Mouse (Mus musculus): ENCODE results near the gene Srpk3. TPM values are rescaled to one million over a fixed set of nuclear protein-coding genes. Genes with fewer than 3 reads are reported as not detected.

Gene Srpk3
- 33.8 and 40.9 TPM in 2 replicates for polyA plus RNA-seq (2012; rRNA removed; ENCODE audit: low replicate concordance)

DNA sequence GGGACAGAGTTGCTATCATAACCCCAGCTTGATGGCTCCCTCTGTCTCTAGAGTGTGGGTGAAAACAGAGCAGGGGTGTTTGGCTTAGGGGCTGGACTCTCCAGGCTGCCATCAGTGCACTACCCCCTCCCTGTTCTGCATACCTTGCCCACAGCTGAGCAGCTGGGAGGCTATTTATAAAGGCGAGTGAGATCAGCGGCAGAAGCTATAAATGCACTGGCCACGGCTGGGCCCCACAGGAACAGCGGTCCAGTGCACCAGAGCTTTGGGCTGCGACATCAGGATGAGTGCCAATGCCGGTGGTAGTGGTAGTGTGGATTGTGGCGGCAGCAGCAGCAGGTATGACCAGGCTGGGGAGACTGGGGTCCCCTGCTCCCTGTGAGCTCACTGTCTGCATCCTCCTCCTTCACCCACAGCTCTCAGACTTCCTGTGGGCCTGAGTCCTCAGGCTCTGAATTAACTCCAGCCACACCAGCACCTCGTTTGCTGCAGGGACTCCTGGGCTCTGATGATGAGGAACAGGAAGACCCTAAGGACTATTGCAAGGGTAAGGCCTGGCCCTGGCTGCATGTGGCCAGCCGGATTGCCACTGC is at the start of gene Srpk3:
Gene Srpk3 (plus strand): TSS at position 238 of the 593 bp plus-strand sequence.

GRCm38 (mm10) chrX:73756334-73757140 is 17.7 kb upstream of the Srpk3 start, which contains the start of gene Plxnb3:
Gene Plxnb3, plus strand, starts transcription at chrX:73757090.

DNA sequence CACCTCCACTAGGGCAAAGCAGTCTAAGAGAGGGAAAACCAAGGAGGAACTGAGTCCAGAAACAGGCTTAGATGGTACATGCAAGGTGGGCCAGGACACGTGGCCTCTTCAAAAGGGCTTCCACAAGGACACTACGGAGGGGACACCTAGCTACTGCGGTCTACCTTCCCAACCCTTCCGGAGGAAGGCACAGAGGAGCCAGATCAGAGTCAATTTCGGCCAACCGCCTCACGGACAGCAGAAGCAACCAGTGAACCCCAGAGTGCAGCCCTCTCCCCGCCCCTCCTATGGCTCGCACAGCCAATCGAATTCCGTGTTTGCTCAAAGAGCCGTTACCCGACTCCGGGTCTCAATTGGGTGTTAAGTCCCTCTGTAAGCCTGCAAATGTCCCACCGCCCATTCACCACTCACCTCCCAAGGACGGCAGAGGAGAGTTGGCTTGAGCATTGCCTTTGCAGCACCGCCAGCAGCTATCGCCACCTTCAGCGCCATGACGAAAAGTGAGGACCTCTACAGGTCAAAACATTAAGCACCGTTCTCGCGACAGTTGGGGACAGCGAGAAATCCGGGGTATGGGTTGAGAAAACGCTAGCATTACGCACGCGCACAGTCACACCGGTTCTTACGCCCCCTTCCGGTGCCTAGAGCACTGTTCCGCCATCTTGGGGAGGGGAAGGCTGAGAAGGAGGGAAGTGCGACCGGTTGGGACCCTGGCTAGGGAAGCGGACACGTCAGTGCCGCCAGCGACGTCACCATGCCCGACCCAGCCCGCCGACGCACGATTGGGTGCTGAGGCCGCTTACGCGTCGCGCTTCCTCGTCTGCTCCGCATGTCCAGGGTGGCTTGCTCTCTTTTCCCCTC is 12.4 kb downstream of the Srpk3 start, which contains the start of the genes Idh3g and Ssr4:
Gene Idh3g (minus strand): TSS at position 534 of the 861 bp plus-strand sequence.
Gene Ssr4 (plus strand): TSS at position 665 of the 861 bp plus-strand sequence.

GRCm38 (mm10) chrX:73824185-73825151 is 50.3 kb downstream of the Srpk3 start, which contains the start of gene Pdzd4:
Gene Pdzd4, minus strand, starts transcription at chrX:73824969.

Other genes with a start within 250 kb of the Srpk3 start
- 1.2 and 1.8 TPM in 2 replicates for gene Dusp9, start 135.0 kb upstream of the Srpk3 start, polyA plus RNA-seq (2012; rRNA removed; ENCODE audit: low replicate concordance)
- gene Pnck, start 114.3 kb upstream of the Srpk3 start, polyA plus RNA-seq (2012; rRNA removed; ENCODE audit: low replicate concordance): 3.1 and 7.9 TPM in 2 replicates
- 32.4 and 66.4 TPM in 2 replicates for gene Slc6a8, start 101.3 kb upstream of the Srpk3 start, polyA plus RNA-seq (2012; rRNA removed; ENCODE audit: low replicate concordance)
- gene Bcap31, start 58.2 kb upstream of the Srpk3 start, polyA plus RNA-seq (2012; rRNA removed; ENCODE audit: low replicate concordance): 52.1 and 145 TPM in 2 replicates
- 54.7 and 56.8 TPM in 2 replicates for gene Abcd1, start 57.8 kb upstream of the Srpk3 start, polyA plus RNA-seq (2012; rRNA removed; ENCODE audit: low replicate concordance)
- 1.1 and 2.1 TPM in 2 replicates for gene Plxnb3, start 17.3 kb upstream of the Srpk3 start, polyA plus RNA-seq (2012; rRNA removed; ENCODE audit: low replicate concordance)
- gene Idh3g, start 12.5 kb downstream of the Srpk3 start, polyA plus RNA-seq (2012; rRNA removed; ENCODE audit: low replicate concordance): 290 and 957 TPM in 2 replicates
- 196 and 219 TPM in 2 replicates for gene Ssr4, start 12.6 kb downstream of the Srpk3 start, polyA plus RNA-seq (2012; rRNA removed; ENCODE audit: low replicate concordance)
- gene Pdzd4, start 50.6 kb downstream of the Srpk3 start, polyA plus RNA-seq (2012; rRNA removed; ENCODE audit: low replicate concordance): 1.9 and 2.8 TPM in 2 replicates
- gene Avpr2, start 117.7 kb downstream of the Srpk3 start, polyA plus RNA-seq (2012; rRNA removed; ENCODE audit: low replicate concordance): not detected in 2 replicates
- 3.8 and 4.2 TPM in 2 replicates for gene L1cam, start 121.7 kb downstream of the Srpk3 start, polyA plus RNA-seq (2012; rRNA removed; ENCODE audit: low replicate concordance)
- 109 and 157 TPM in 2 replicates for gene Arhgap4, start 147.5 kb downstream of the Srpk3 start, polyA plus RNA-seq (2012; rRNA removed; ENCODE audit: low replicate concordance)
- gene Naa10, start 147.5 kb downstream of the Srpk3 start, polyA plus RNA-seq (2012; rRNA removed; ENCODE audit: low replicate concordance): 45.5 and 58.2 TPM in 2 replicates
- 14.0 and 16.6 TPM in 2 replicates for gene Renbp, start 156.4 kb downstream of the Srpk3 start, polyA plus RNA-seq (2012; rRNA removed; ENCODE audit: low replicate concordance)
- 29.8 and 73.5 TPM in 2 replicates for gene Hcfc1, start 192.0 kb downstream of the Srpk3 start, polyA plus RNA-seq (2012; rRNA removed; ENCODE audit: low replicate concordance)
- 228 and 351 TPM in 2 replicates for gene Irak1, start 249.5 kb downstream of the Srpk3 start, polyA plus RNA-seq (2012; rRNA removed; ENCODE audit: low replicate concordance)

Data from mammary gland, adult 2 months (tissue).